Mouse (Mus musculus) heart, adult 10 weeks (tissue): Measurements from ENCODE around the gene Khdc1b. TPM values are rescaled to one million over a fixed set of nuclear protein-coding genes. Genes with fewer than 3 reads are reported as not detected.

Experiments
- polyA plus RNA-seq: library from polyadenylated mRNA; stranded (reverse); fragments of 350-450 nt; fragmentation: Illumina TruSeq; extraction: RNeasy Lipid Tissue Mini Kit (QIAGEN cat#74804); gene quantifications from one replicate; pipeline ENCODE4 v1.2.3, GENCODE M21; 2014; ENCODE audit warnings: low read depth, low replicate concordance

The Khdc1b gene
- not detected for polyA plus RNA-seq

GRCm38 (mm10) chr1:21383256-21383655, at the start of gene Khdc1b:
TSS of gene Khdc1b (plus strand) at chr1:21383556.

GRCm38 (mm10) chr1:21349341-21349740, 34.0 kb upstream of the Khdc1b start, which contains the start of gene Khdc1a:
TSS of gene Khdc1a (plus strand) at chr1:21349641.

GRCm38 (mm10) chr1:21368031-21368430, 15.3 kb upstream of the Khdc1b start, which contains the start of gene Khdc1c:
TSS of gene Khdc1c (plus strand) at chr1:21368331.

Other genes with a start within 250 kb of the Khdc1b start
- gene Tmem14a, start 165.0 kb upstream of the Khdc1b start, polyA plus RNA-seq = 5.4 TPM
- gene Gsta3, start 143.0 kb upstream of the Khdc1b start, polyA plus RNA-seq = 16.5 TPM
- not detected for gene Khdc1a, start 33.9 kb upstream of the Khdc1b start, polyA plus RNA-seq
- gene Khdc1c, start 15.2 kb upstream of the Khdc1b start, polyA plus RNA-seq = not detected